Mouse (Mus musculus) limb, embryonic 12.5 days (tissue): ENCODE results near the gene Dpp4. TPM values are rescaled to one million over a fixed set of nuclear protein-coding genes. Genes with fewer than 3 reads are reported as not detected.

Experiments
- ATAC-seq: fragments of 200-750 bp; cut with Nextera tagmentation; 2 replicates; pipeline ENCODE4 v1.8.0; 2017; ENCODE audit warnings: low read depth, moderate TSS enrichment; ENCODE audit not compliant: insufficient number of reproducible peaks, insufficient read depth, low FRiP score, low TSS enrichment
- H3K27ac ChIP-seq: fragments of 300-500 bp; sonication (generic); 2 replicates; pipeline ENCODE4 v1.5.1; 2016; ENCODE audit warnings: mild to moderate bottlenecking, moderate library complexity
- H3K27me3 ChIP-seq: fragments of 300-500 bp; sonication (generic); 2 replicates; pipeline ENCODE4 v1.6.1; 2016; ENCODE audit warnings: mild to moderate bottlenecking, moderate library complexity
- H3K36me3 ChIP-seq: fragments of 300-500 bp; sonication (generic); 2 replicates; pipeline ENCODE4 v1.6.1; 2016; ENCODE audit warnings: mild to moderate bottlenecking, moderate library complexity
- H3K4me1 ChIP-seq: fragments of 300-500 bp; sonication (generic); replicated peaks from 2 replicates; pipeline ENCODE4 v1.6.1; 2016
- H3K4me2 ChIP-seq: fragments of 300-500 bp; sonication (generic); 2 replicates; pipeline ENCODE4 v1.6.1; 2016; ENCODE audit warnings: mild to moderate bottlenecking, moderate library complexity
- H3K4me3 ChIP-seq: fragments of 300-500 bp; sonication (generic); replicated peaks from 2 replicates; pipeline ENCODE4 v1.5.1; 2016; ENCODE audit warnings: mild to moderate bottlenecking
- H3K9ac ChIP-seq: fragments of 300-500 bp; sonication (generic); replicated peaks from 2 replicates; pipeline ENCODE4 v1.6.1; 2016; ENCODE audit warnings: mild to moderate bottlenecking, moderate library complexity
- H3K9me3 ChIP-seq: fragments of 300-500 bp; sonication (generic); 2 replicates; pipeline ENCODE4 v1.6.1; 2016; ENCODE audit warnings: mild to moderate bottlenecking, moderate library complexity
- WGBS: fragments of 180-500 bp; shearing (Covaris S2); methylation state at CpG from one replicate; pipeline ENCODE4 v1.1.7; 2016; 5-methylcytosine and 5-hydroxymethylcytosine counted together
- polyA plus RNA-seq: library from polyadenylated mRNA; unstranded; fragments of >200 nt; fragmentation: Nextera tagmentation; extraction: Ambion mirVana; gene quantifications from 2 replicates; pipeline ENCODE4 v1.2.1, GENCODE M21; 2016

The Dpp4 gene
- polyA plus RNA-seq, 1 experiment from 2014 or later: 0.31 TPM

DNA sequence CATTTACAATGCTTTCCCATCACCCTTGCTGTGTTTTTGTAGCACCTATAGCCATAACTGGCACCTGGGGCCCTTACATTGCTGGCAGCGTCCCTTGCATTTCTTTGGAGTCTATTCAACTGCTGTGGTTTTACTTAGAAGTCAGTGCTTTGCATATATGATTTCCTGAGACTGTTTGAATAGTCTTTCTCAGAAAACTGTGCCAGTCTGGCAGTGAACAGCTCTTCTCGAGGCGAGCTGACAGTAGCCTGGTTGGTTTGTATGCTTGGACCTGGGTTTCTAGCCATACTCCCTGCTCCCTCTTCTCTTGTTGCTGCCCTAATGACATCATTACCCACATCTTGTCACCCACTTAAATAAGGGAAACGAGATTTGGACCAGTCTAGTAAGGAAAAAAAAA is 80.1 kb downstream of the Dpp4 start:
- WGBS: 63% methylated on average over 4 of the region's 4 CpGs
- no peak overlapping the region for H3K9ac ChIP-seq
- H3K27me3 ChIP-seq: no peaks in the 10 kb centered on the region
- no peak overlapping the region for H3K27ac ChIP-seq
- H3K4me3 ChIP-seq: no peak overlapping the region
- no peak overlapping the region for H3K4me2 ChIP-seq
- no peaks in the 10 kb centered on the region for H3K4me1 ChIP-seq
- ATAC-seq: no peak
- no peaks in the 10 kb centered on the region for H3K36me3 ChIP-seq
- H3K9me3 ChIP-seq: no peaks in the 10 kb centered on the region

DNA sequence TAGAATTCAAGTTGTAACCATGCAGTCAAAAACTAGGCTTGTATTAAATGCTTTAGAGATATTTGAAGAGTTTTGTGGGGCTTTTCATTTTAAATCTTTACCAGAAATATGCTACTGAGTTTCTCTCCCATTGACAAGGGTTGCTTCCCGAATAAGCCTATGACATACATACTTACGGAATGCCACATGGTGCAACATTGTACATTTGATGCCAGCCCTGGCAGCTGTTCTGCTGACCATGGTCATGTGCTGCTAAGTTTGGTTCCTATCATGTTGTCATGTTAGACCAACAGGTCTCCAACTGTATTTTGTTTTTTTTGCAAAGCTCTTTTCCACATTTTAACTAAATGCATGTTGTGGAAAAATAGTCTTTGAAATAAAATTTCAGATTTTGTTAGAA is 86.6 kb downstream of the Dpp4 start:
- no peak overlapping the region for H3K9ac ChIP-seq
- H3K4me2 ChIP-seq: no peak overlapping the region
- no peaks in the 10 kb centered on the region for H3K36me3 ChIP-seq
- 94% methylated on average over 2 of the region's 2 CpGs for WGBS
- no peak for ATAC-seq
- H3K27me3 ChIP-seq: no peaks in the 10 kb centered on the region
- no peaks in the 10 kb centered on the region for H3K9me3 ChIP-seq
- H3K4me1 ChIP-seq: no peaks in the 10 kb centered on the region
- H3K27ac ChIP-seq: no peak overlapping the region
- H3K4me3 ChIP-seq: no peak overlapping the region

DNA sequence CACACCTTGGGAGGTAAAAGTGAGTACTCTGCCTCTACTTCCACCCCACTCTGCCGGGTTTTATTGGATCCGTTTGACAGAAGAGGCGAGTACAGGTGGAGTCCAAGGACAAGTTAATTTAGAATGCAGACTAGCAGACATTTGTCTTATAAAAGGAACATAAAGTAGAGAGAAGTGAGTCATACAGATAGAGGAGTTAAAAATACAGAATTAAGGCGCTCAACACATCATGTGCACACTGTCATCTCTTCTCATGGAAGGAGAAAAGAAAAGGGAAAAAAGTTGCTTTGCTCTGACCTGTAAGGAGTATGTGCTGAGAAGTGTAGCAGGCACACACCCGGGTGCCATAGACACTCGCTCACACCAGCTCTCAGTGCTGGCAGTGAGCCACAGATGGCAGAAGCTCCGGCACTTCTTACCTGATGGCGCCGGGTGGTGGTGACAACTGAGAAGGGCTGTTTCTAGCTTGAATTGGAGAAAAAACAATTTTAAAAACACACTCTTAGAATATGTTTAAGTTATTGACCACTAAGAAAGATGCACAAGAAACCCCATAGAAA is 88.9 kb downstream of the Dpp4 start:
- no peak overlapping the region for H3K27ac ChIP-seq
- H3K4me1 ChIP-seq: no peaks in the 10 kb centered on the region
- H3K9ac ChIP-seq: no peak overlapping the region
- WGBS: 83% methylated on average over 9 of the region's 9 CpGs
- no peak for ATAC-seq
- no peaks in the 10 kb centered on the region for H3K9me3 ChIP-seq
- H3K4me2 ChIP-seq: no peak overlapping the region
- H3K36me3 ChIP-seq: no peaks in the 10 kb centered on the region
- no peak overlapping the region for H3K4me3 ChIP-seq
- no peaks in the 10 kb centered on the region for H3K27me3 ChIP-seq

DNA sequence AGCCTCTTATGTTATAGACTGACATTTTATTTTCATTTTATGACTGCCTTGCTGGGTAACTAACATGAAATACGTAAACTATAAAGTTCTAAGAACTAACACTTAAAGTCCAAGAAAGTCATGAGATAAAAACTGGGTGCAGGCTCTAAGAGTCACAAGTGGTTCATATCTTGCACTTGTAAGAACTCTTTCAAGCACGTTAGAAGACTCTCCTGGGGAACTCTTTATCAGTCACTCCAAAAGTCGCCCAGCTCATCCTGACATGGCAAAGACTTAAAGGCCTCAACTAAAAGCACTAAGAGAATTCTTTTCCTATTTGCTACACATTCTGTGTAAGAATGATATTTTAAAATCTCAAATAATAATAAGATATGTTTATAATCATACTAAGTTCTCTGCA is 92.5 kb downstream of the Dpp4 start:
- Histone ChIP-seq H3K4me3 (no peak overlapping the region), H3K27me3 (no peaks in the 10 kb centered on the region), H3K36me3 (no peaks in the 10 kb centered on the region), H3K9me3 (no peaks in the 10 kb centered on the region), H3K27ac (no peak overlapping the region), H3K4me2 (no peak overlapping the region), H3K9ac (no peak overlapping the region), H3K4me1 (no peaks in the 10 kb centered on the region)
- ATAC-seq: no peak
- 85% methylated on average over 3 of the region's 3 CpGs for WGBS

DNA sequence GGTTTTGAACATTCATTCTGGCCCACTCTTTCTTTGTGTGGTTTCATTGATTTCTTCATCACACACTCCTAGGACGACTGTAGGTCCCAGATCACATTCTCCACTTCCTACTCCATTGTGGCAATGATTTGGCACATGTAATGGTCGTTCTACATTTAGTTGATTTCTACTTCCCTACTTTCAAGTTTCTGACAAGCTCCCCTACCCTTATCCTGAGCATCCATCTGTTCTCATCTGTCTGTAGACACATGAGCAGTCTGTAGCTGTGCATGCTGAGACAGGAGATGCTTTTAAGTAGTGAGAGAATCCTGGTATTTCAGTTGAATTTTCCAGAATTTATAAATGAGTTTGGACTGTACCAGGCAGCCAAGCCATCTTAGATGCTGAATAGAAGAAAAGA is 95.1 kb downstream of the Dpp4 start:
- WGBS: 65% methylated on average over 2 of the region's 2 CpGs
- Histone ChIP-seq H3K9ac (no peak overlapping the region), H3K27ac (no peak overlapping the region), H3K27me3 (no peaks in the 10 kb centered on the region), H3K4me3 (no peak overlapping the region), H3K4me1 (no peaks in the 10 kb centered on the region), H3K4me2 (no peak overlapping the region), H3K36me3 (no peaks in the 10 kb centered on the region), H3K9me3 (no peaks in the 10 kb centered on the region)
- ATAC-seq: no peak

DNA sequence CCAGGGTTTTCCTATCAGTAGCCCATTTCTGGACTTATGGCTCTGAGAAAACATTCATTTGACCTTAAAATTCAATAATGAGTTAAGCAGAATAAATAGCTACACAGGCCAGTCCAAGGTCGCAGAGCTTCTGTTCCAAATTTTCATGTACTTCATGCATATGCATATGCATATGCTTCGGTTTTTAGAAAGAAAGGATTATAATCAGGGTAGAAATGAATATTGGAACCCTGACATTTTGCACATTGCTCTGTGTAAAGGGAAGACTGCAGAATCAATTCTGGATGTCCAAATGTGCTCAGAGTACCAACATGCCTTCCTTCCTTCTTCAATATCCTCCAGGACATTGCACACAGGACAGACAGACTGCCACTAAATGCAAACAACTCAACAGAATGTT is 104.6 kb downstream of the Dpp4 start:
- H3K9ac ChIP-seq: no peak overlapping the region
- H3K9me3 ChIP-seq: no peaks in the 10 kb centered on the region
- H3K4me3 ChIP-seq: no peak overlapping the region
- no peak overlapping the region for H3K27ac ChIP-seq
- no peaks in the 10 kb centered on the region for H3K36me3 ChIP-seq
- no peaks in the 10 kb centered on the region for H3K4me1 ChIP-seq
- no peak overlapping the region for H3K4me2 ChIP-seq
- H3K27me3 ChIP-seq: no peaks in the 10 kb centered on the region
- WGBS: 74% methylated on average over 2 of the region's 2 CpGs
- ATAC-seq: no peak

DNA sequence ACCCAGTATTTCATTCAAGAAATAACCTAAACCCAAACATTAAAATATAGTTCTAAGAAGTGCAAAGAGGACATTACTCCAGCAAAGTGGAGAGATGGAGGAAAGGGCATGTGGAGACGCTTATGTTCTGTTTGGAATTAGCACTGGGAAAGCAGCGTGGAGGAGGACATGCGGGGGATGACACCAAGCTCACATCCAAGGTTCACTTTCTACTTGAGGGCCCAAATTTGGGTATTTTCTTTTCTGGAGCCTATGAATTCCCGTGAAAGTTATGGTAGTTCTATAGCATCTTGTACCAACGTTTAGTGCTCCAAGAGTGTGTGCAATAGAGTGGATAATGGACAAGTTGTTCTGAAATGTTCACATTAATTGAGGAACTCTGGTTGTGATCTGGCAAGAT is 105.1 kb downstream of the Dpp4 start:
- Histone ChIP-seq H3K9me3 (no peaks in the 10 kb centered on the region), H3K4me2 (no peak overlapping the region), H3K36me3 (no peaks in the 10 kb centered on the region), H3K4me1 (no peaks in the 10 kb centered on the region), H3K9ac (no peak overlapping the region), H3K4me3 (no peak overlapping the region), H3K27me3 (no peaks in the 10 kb centered on the region), H3K27ac (no peak overlapping the region)
- no peak for ATAC-seq
- 89% methylated on average over 5 of the region's 5 CpGs for WGBS

DNA sequence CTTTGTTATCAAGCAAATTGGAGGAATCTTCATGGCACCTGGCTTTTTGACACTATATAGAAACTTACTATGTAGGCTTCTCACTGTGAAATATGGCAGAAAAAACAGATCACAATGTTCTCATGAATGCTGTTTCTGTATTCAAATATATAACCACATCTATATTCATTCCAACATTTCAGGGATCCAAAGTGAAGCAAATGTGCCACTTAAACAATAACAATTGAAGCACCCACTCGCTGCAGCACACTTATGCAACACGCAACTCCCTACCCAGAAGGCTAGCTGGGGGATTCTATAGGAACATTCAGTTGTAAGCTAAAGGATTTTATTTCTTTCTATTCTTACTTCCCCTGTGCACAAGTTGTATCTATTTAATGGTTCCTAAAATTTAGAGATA is 110.3 kb downstream of the Dpp4 start:
- H3K27ac ChIP-seq: no peak overlapping the region

DNA sequence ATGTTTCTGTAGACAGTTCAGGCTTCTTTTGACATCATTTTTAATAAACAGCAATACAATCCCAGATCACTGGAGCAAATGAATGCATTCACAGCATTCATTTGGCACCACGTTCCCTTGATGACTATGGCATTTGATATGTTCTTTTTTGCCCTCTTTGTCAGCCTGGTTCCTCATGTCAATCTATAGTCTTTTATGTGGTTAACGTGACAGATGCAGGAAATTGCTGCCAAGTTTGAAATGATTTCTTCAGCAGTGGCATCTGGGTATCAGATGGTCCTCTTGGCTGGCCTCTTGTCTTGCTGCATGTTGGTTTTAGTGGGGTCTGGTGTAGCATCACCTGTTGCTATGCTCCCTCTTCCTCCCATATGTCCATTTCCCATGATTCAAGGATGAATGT is 118.2 kb downstream of the Dpp4 start:
- Histone ChIP-seq H3K4me3 (no peak overlapping the region), H3K4me1 (no peaks in the 10 kb centered on the region), H3K27me3 (no peaks in the 10 kb centered on the region), H3K4me2 (no peak overlapping the region), H3K9ac (no peak overlapping the region), H3K9me3 (no peaks in the 10 kb centered on the region), H3K27ac (no peak overlapping the region), H3K36me3 (no peaks in the 10 kb centered on the region)
- no peak for ATAC-seq
- WGBS: 57% methylated on average over 2 of the region's 2 CpGs

More for the DNA sequence above, 110.3 kb downstream of the Dpp4 start:
- ATAC-seq: no peak
- Histone ChIP-seq H3K36me3 (no peaks in the 10 kb centered on the region), H3K27me3 (no peaks in the 10 kb centered on the region), H3K9me3 (no peaks in the 10 kb centered on the region), H3K9ac (no peak overlapping the region), H3K4me3 (no peak overlapping the region), H3K4me1 (no peaks in the 10 kb centered on the region), H3K4me2 (no peak overlapping the region)
- 90% methylated on average over 2 of the region's 2 CpGs for WGBS

DNA sequence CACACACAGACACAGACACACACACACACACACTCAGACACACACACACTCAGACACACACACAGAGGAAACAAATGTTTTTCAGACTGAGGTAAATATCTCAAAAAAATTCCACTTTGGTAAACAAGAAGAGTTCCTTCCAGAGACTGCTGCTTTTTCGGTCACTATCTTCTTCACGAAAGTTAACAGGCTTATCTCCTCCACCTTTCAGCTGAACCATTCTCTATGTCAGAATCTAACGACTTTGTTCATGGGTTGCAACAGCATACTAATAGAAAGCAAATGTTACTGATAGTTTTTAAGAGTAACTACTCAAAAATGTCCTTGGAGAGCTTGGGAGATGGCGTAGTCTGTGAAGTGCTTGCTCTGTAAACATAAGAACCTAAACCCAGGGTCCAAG is 124.5 kb downstream of the Dpp4 start:
- WGBS: 67% methylated on average over 4 of the region's 4 CpGs

DNA sequence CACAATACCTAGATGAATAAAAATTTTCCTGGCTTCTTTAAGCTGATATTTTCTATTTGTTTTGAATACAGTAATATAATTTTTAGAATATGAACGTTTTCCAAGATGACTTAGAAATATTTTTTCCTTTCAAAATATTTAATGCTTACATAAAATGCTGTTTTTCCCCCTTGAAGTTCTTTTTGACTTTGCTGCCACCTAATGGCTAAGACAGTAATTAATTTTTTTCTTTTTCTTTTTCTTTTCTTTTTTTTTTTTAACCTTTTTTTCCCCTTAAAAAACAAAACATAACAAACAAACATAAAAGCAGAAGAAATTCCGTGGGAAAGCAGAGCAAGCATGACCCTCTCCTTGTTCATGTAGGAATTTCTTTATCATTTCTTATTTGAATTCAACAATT is 126.2 kb downstream of the Dpp4 start:
- 1% methylated on average over 2 of the region's 2 CpGs for WGBS
- no peak for ATAC-seq

More for the DNA sequence above, 124.5 kb downstream of the Dpp4 start:
- Histone ChIP-seq H3K36me3 (no peaks in the 10 kb centered on the region), H3K27me3 (no peaks in the 10 kb centered on the region), H3K9ac (no peak overlapping the region), H3K4me3 (no peak overlapping the region), H3K9me3 (no peaks in the 10 kb centered on the region), H3K4me2 (no peak overlapping the region), H3K4me1 (no peaks in the 10 kb centered on the region), H3K27ac (no peak overlapping the region)
- no peak for ATAC-seq

DNA sequence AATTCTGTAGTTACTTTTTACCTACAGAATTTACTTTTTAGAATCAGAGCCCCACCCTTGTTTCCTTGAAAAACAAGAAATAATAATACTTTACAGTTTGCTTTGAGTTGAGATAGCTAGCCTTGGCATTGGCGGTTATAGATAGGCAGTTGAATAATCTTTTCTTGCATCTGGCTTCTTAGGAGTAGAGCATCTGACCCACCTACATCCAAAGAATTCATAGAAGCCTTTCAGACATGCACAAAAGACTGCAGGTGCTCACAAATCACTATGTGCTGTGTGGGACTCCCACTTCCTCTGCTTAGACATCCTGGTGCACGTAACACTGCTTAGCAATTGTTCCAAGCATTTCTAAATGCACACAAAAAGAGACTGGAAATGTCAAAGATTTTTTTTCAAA is 127.0 kb downstream of the Dpp4 start:
- Histone ChIP-seq H3K4me3 (no peak overlapping the region), H3K27me3 (no peaks in the 10 kb centered on the region), H3K4me2 (no peak overlapping the region), H3K9ac (no peak overlapping the region), H3K4me1 (no peaks in the 10 kb centered on the region), H3K9me3 (no peaks in the 10 kb centered on the region), H3K36me3 (no peaks in the 10 kb centered on the region), H3K27ac (no peak overlapping the region)
- ATAC-seq: no peak
- 79% methylated on average over 2 of the region's 2 CpGs for WGBS

More for the DNA sequence above, 126.2 kb downstream of the Dpp4 start:
- H3K27ac ChIP-seq: no peak overlapping the region
- no peak overlapping the region for H3K4me2 ChIP-seq
- no peak overlapping the region for H3K9ac ChIP-seq
- no peaks in the 10 kb centered on the region for H3K4me1 ChIP-seq
- H3K27me3 ChIP-seq: no peaks in the 10 kb centered on the region
- no peak overlapping the region for H3K4me3 ChIP-seq
- no peaks in the 10 kb centered on the region for H3K36me3 ChIP-seq
- no peaks in the 10 kb centered on the region for H3K9me3 ChIP-seq
